Mouse (Mus musculus) liver, postnatal 0 days (tissue): Measurements from ENCODE around the gene Dtx2.

Experiments used
- CTCF ChIP-seq: sonication (generic); IDR thresholded peaks from 2 replicates; pipeline ENCODE4 v1.5.1; 2016; ENCODE audit warnings: antibody characterized with exemption, low read depth
- EP300 ChIP-seq: IDR thresholded peaks from 2 replicates; pipeline ENCODE4 v1.6.1; 2016; ENCODE audit warnings: antibody characterized with exemption, low read depth, mild to moderate bottlenecking

DNA sequence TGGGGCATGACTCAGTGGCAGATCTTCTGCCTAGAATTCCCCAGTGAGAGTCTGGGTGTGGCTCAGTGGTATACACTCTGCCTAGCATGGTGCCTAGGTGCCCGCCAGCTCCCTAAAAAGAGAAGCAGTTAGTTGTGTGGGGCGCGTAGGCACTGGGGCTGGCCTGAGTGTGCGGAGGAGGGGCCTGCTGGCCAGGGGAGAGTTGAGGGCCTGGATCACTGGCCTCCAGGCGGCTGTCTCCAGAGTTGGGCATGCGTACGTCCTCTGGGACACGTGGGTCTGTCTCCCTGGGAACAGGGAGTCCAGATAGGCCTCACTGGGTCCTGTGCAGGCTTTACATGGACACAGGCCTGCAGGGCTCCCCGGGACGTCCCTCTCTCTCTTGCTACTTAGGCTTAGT is 20.3 kb downstream of the Dtx2 start:
- no peak for TF ChIP-seq CTCF
- no peak for TF ChIP-seq EP300
